Mouse (Mus musculus): ENCODE results near the gene Mertk. TPM values are rescaled to one million over a fixed set of nuclear protein-coding genes. Genes with fewer than 3 reads are reported as not detected.

Mertk gene
- total RNA-seq, 2 experiments from 2014 or later, result 4.0 to 5.0 TPM

DNA sequence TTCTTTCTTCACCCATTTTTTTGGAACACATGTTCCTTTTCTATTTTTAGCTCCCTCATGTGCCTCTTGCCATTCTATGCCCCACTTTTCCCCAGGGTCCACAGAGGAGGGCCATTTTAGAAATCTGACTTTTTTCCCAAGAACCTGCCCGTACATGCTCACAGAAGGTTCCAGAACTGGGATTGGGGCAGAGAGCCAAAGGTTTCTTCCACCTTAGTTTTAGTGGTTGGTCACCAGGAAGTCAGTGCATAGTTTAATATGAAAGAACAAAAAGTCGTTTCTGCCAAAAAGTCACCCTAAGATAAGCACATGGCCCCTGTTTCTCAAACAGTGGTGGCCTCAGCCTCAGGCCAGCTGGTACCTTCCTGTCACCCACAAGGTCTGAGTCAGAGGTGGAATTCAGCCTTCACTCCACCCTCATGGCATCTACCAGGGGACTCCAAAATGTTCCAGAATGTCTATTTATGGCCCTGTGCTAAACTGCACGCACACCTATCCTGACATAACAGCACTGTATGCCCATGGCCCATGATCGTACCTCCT, 56.5 kb downstream of the Mertk start:
- DNase-seq (ENCODE audit: low spot score), result no peak
- intact Hi-C loops (cut with DNase I), result loop anchor here (10.0 kb wide), 1 partner anchor 60 kb away; the partner anchor contains the start of gene Tmem87b

DNA sequence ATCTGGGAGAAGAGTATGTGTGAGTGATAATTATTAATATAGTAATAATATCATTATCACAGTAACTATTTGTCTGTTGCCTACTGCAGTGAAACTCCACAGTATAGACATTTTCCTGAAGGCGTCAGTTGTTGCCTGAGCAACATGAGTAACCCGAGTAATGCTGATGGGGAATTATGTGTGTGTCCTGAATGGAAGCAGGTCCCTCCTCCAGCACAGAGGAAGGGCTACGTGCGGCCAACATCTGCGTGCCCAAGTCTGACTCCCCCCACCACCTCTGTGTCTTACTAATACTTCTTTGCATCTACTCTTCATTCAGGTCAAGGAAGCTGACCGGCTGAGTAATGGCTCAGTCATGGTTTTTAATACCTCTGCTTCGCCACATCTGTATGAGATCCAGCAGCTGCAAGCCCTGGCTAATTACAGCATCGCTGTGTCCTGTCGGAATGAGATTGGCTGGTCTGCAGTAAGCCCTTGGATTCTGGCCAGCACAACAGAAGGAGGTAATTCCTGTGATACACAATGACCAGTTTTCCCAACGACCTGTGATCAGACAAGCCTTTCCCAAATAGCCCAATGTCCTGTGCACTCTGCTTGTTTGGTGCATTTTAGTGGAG, 60.1 kb downstream of the Mertk start:
- DNase-seq (ENCODE audit: low spot score), result no peak
- intact Hi-C loops (cut with DNase I), result loop anchor here (10.0 kb wide), 1 partner anchor 56 kb away; the partner anchor contains the start of gene Tmem87b

DNA sequence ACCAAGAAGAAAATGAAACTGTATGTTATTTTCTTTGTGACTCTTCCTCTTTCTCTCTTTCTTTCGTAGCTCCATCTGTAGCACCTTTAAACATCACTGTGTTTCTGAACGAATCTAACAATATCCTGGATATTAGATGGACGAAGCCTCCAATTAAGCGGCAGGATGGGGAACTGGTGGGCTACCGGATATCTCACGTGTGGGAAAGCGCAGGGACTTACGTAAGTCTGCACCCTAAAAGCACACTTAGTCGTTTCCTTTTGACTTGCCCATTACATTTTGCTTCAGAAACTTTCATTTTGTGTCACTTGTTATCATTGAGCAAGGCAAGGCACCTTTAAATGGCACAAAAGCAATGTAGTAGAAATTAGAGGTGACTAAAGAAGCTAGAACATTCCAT, 63.3 kb downstream of the Mertk start:
- no peak for DNase-seq (ENCODE audit: low spot score)
- intact Hi-C loops (cut with DNase I), result no loop called here

DNA sequence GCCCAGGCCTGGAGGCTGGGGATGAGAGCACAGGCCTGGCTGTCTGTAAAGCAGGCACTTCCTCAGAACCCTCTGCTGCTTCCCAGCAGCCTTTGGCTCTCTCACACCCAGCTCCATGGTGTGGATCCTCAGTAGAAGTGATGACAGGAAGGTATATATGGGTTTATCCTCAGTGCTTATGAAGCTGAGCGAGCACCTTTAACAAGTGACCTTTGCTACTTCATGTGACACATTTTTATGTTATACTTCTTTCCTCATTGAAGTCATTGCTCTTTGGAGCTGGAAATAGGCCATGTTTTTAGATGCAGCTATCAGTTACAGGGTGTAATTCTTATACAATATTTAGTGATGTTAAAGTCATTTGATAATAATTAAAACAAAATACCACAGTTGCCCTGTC, 67.0 kb downstream of the Mertk start:
- DNase-seq (ENCODE audit: low spot score), result no peak
- intact Hi-C loops (cut with DNase I), result no loop called here

DNA sequence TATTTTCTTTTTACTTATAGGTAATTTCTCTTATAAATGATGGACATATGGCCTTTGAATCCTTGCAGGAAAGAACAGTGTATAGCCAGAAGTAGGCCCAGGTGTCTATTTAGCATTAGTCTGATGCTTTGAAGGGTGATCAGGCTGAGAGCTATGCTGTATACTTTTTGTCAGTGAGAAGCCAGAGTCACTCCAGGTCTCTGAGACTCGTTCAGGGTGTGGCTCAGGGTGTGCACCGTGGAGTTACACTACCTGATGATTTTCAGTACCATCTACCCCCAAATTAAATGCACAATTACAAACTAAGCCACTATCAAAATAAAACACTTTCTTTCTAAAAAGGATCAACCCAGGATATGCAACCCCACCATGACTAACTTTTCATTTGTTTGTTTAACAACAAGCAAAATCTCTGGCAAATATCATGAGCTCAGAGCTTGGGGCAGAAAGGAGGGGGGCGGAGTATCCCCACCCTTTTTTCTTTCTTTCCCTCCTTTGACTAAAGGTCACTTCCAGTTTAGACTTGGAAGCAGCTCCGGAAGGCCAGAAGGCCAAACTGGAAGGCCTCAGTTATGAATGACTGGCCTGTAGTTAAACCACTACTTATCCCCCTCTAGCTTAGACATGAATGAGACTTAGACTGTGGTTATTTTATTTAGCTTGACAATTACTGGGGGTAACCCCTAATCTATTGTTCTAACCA, 69.9 kb downstream of the Mertk start:
- intact Hi-C loops (cut with DNase I), result no loop called here
- no peak for DNase-seq (ENCODE audit: low spot score)

DNA sequence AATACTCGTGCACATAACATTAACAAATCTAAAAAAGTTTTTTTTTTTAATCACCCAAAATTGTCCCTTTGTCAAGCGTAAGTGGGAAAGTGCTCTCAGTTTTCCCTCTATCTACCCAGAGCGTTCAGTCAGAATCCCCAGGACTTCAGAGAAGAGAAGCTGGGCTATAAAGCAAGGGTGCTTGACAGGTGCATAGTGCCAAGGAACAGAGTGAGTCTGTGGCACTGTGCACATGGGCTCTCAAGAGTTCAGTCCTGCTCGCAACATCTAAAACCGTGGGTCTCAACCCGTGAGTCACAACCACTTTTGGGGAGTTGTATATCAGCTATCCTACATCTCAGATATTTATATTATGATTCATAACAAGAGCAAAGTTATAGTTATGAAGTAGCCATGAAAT, 71.8 kb downstream of the Mertk start:
- intact Hi-C loops (cut with DNase I), result no loop called here
- no peak for DNase-seq (ENCODE audit: low spot score)

DNA sequence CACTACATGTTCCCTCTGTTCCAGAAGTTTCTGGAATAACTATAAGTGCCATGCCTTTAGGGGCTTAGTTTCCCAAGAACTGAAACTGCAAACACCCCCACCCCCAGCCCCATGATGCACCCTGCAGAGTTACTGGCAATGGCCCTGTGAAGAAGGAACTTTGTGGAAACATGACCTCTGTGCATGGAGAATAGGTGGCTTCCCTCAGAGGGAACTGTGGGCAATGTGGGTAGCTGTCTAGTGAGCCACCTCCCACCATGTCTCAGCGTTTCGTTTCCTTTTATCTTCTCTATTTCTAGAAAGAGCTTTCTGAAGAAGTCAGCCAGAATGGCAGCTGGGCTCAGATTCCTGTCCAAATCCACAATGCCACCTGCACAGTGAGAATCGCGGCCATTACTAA, 72.3 kb downstream of the Mertk start:
- no peak for DNase-seq (ENCODE audit: low spot score)
- intact Hi-C loops (cut with DNase I), result no loop called here

DNA sequence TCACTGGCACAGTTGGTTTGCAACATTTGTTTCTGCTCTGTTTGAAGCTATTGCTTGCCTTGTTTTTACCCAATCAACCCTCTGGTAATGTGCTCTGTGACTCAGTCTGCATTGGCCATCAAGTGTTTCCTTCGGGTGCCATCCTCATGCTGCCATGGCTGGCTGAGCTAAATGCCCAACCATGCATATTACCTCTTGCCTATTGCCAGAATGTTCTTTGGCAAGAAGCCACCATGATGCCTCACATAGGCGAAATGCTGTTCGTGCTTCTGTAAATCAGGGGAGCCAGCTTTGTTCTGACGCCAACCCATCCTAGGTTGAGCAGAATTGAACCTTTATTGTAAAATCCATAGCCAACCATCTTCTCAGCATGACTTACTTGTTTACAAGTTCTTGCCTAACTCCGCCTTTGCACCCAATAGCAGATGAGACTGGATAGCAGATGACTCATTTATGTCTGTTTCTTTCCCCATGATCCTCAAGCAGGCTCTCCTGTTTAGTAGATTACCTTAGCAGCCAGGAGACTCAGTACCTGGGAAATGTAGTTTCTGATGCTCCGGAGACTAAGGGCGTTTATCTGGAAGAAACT, 73.1 kb downstream of the Mertk start:
- intact Hi-C loops (cut with DNase I), result no loop called here
- DNase-seq (ENCODE audit: low spot score), result no peak

DNA sequence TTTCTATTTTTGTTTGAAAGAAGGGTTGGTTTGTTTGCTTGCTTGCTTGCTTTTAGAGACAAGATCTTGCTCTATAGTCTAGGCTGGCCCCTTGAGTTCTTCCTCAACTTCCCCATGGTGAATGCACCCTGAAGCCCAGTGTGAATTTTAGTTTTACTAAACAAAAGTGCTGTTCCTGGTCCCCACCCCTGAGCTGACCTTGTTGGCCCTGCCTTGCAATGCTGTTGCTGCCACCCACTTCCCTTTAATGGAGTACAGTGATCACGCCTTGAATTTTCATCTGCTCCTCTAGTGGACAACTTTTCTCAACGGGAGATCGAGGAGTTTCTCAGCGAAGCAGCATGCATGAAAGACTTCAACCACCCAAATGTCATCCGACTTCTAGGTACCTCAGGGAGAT, 83.5 kb downstream of the Mertk start:
- DNase-seq (ENCODE audit: low spot score), result no peak
- intact Hi-C loops (cut with DNase I), result no loop called here

DNA sequence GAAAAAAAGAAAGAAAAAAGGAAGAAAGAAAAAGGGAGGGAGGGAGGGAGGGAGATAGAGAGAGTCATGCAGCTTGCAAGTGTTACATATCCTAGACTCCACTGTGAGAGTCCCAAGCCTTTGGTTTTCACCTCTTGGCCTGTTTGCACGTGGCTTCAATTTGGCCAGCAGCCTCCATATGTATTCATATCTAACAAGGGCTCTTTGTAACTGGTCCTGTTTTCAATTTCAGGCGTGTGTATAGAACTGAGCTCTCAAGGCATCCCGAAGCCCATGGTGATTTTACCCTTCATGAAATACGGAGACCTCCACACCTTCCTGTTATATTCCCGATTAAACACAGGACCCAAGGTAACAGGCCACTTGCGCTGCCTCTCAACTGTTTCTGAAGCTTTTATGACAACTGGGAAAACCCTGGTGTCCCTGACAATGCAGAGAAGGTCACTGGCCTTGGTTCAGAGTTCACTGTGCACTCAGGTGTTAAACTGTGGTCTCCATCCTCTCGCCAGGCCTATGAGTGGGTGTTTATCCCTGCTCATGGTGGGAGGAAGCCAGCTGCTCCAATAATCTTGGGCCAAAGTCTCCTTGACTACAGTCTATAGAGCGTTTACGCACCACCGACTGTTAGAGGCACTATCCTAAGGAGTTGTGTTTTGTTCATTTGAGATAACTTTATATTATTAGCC, 85.0 kb downstream of the Mertk start:
- intact Hi-C loops (cut with DNase I), result no loop called here
- DNase-seq (ENCODE audit: low spot score), result no peak

DNA sequence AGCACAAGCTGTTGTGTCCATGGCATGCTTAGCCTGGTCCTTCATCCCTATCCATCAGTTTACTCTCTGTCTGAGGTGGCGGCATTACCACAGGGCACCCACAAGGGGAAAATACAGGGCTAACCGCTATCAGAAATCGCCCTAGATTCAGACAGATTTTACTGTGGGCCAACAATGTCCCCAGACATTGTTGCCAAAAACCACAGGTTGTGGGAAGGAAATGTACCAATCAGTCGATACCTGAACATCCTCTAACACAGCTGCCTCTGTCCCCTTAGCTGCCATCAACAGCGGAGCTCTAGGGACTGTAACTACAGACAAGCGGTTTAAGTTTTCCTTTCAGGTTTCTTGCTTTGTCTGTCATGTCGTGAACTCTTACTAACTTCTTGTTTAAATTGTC, 86.1 kb downstream of the Mertk start:
- no peak for DNase-seq (ENCODE audit: low spot score)
- intact Hi-C loops (cut with DNase I), result no loop called here

DNA sequence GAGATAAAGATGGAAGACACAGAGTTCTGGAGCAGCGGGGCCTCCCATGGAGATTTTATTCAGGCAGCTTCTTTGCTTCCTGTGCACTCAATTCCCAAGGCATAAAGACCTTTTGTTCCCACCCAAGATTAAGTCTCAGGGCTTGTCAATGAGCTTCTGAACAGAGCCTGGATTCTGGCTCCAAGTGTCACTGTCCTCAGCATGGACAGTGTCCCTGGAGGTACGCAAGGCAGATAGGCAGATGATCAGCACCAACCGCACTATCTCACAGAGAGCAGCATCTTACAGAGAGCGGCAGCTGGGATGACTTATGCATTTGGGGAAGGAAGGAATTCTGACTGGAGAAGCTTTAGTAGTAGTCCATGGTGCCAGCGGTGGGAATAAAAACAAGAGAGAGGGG, 87.6 kb downstream of the Mertk start:
- intact Hi-C loops (cut with DNase I), result no loop called here
- DNase-seq (ENCODE audit: low spot score), result no peak

DNA sequence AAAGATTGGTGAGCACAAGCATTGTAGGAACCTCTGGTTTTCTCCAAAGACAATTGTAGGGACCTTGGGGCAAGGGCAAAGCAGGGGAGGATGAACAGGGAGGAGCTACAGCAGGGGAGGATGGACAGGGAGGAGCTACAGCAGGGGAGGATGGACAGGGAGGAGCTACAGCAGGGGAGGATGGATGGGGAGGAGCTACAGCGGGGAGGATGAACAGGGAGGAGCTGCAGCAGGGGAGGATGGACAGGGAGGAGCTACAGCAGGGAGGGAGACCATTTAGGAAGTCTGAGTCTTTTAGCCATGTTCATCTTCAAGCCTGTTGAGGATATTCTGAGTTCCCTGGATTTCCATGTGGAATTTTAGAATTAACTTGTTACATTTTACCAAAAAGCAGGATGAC, 88.0 kb downstream of the Mertk start:
- intact Hi-C loops (cut with DNase I), result no loop called here
- DNase-seq (ENCODE audit: low spot score), result no peak

DNA sequence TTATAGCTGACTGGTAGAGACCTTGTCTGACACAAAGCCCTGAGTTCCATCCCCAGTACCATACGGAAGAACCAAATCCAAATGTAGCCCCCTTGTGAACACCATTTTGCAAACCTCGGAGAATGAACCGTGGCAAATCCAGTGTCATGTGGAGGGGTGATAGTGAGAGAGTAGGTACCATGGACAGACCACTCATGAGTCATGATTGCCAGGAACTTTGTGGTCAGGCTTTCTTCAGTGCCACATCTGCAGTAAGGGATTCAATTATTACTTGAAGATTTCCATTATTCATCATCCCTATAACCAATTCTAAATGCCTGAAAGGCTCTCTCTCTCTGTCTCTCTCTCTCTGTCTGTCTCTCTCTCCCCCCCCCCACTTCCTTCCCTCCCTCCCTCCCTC, 89.0 kb downstream of the Mertk start:
- no peak for DNase-seq (ENCODE audit: low spot score)
- intact Hi-C loops (cut with DNase I), result no loop called here

DNA sequence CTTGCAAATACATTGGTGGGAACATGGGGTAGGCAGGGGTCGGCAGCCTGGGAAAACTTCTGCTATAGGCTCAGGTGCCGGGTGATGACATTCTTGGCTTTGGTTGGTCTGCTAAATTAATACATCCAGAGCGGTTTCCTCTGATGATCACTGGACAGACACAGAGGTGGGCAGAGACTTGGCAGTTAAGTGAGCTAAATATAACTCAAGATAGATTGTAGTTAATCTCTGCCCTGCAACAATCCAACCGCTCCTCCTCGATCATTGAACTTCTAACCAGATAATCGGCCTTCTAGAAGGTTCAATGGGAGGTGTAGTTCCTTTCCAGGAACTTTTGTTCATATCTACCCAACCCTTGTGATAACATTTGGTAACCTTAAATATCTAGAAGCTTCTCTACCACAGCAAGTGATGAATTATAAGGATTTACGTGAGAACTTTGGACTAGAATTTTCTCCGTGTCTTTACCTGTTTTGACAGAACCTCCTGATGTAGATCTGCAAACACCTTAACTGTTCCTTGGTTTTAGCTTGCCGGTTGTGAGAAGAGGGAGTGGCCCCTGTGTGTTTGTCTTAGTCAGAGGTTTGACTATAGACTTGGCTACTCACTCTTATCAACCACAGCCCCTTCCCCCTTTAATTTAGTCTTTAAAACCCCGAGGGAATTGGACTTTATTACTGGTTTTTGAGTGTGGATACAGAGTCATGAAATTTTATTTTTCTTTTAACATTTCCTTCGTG, 92.3 kb downstream of the Mertk start:
- DNase-seq (ENCODE audit: low spot score), result no peak
- intact Hi-C loops (cut with DNase I), result no loop called here

DNA sequence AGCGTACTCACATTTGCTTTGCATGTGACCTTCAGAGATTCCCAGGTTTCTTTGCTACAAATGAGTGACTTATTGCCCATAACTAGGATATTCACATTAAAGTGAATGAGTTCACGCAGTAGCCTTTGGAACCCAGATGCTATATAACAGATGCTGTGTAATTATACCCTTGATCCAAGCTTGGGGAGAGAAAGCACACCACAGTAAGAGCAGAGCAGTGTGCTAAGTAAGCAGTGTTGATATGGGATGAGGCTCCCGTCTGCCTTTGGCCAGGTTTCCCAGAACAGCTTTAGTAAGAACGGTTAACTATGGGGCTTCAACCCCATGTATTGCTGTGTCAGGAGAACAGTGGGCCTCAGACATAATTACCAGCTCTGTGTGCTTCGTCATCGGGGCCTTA, 95.2 kb downstream of the Mertk start:
- DNase-seq (ENCODE audit: low spot score), result no peak
- intact Hi-C loops (cut with DNase I), result no loop called here

DNA sequence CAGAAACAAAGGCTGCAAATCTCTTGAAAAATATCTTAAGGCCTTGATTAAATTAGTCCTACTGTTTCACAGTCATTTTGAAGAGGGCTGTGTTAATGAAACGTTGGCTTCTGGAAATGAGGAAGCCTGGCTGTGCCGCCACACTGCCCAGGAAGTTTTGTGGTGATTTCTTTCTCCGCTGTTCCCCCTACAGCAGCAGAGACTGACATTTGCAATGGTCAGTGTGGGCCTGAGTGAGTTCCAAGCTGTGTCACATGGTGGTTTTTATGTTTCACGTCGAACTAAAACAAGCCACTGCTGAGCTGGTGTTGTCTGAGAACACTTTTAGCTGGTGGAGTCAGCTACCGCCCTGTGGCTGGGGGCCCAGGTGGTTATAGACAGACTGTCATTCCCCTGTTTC, 97.7 kb downstream of the Mertk start:
- intact Hi-C loops (cut with DNase I), result no loop called here
- DNase-seq (ENCODE audit: low spot score), result no peak

DNA sequence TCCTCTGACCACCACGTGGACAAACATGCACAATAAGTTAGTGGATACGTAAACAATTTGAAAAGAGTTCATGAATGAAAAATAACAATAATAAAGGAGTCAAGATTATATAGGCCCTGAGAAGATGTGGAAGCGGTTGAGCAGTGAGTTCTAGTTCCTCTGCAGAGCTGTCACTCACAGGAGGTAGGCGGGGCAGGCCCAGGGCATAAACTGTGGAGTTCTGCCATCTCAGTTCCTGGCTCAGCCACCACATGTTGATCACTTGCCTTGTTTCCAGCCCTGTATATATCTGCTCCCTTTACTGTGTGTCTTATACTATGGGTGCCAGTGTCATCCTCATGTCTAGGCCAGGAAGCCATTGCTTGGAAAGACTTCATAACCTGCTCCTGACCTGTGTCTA, 104.7 kb downstream of the Mertk start:
- intact Hi-C loops (cut with DNase I), result no loop called here
- DNase-seq (ENCODE audit: low spot score), result no peak

DNA sequence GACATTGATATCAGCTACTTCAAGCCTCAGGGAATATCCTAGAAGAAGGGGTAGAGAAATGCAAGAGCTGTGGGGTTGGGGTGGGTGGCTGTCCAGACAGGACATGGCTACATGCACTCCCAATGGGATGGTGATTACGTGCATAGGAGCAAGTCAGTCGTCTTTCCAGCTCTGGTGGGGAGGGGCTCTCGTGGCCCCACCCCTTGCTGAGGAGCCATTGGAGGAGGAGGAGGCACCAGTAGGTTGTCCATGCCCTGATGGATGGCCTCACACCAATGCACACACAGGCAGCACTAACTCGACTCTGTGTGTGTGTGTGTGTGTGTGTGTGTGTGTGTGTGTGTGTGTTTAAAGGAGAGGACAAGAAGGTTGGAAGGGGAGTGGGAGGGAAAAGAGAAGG, 106.6 kb downstream of the Mertk start:
- no peak for DNase-seq (ENCODE audit: low spot score)
- intact Hi-C loops (cut with DNase I), result no loop called here

DNA sequence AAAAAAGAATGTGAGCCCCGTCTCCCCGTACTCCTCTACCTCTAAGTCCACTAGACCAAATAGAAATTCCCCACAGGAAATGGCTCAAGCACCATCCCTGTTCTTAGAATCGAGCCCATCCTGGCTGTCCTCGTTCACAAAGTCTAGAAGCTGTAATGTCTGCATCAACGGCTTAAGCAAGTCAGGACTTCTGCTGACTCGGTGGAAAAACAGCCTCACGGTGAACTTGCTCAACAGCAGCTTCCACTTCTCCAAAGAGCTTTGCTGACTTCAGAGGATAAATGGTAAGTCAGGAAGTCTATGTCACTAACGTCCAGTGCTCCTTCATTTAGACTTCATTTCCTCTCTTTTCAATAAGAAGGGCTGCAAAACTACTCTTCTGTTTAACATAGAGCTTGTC, 107.8 kb downstream of the Mertk start:
- DNase-seq (ENCODE audit: low spot score), result peak; percentile 9
- intact Hi-C loops (cut with DNase I), result no loop called here

Data from heart, postnatal 25 days (tissue).